Mouse (Mus musculus): ENCODE measurements around the gene Tmem219.

The Tmem219 gene

DNA sequence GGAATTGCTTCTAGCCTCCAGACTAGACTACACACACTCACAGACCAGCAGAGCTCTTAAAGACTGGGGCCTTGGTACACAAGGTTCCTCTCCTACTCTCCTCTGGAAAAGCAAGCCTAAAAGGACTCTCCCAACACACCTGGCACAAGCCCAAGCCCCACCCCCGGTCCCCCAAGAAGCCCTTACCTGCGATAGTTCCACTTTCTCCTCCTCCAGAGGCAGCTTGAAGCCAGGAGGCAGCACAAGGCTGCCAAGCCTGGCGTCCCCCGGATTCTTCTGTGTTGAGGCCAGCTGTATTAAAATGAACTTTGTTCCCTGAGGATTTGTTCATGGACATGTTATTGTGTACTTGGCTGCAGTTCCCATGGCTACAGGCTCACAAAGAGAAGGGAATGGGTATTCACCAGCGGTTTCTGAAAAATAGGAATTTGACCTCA, at the start of gene Tmem219:
Tmem219 (minus strand) TSS at position 294 of the 437 bp plus-strand sequence.
- DNase-seq (ENCODE audit: low read depth, low spot score) = no peak

DNA sequence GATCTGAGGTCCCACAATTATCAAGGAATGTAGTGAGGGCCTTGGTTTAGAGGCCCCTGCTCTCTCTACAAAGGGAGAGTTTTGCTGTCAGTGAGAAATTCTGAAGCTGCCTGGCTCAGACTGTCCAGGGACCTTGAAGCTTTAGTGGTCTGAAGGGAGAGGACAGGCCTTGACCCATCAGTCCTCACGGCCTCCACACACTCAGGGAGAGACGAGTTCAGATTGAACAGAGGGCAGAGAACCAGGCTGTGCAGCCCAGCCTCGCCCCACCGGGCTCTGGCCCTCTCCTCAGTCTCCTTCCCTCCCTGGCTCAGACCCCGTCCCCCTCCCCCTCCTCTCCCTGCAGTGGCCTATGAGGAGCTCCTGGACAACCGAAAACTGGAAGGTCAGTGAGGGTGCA, 44.6 kb upstream of the Tmem219 start:
- no peak for DNase-seq (ENCODE audit: low read depth, low spot score)

DNA sequence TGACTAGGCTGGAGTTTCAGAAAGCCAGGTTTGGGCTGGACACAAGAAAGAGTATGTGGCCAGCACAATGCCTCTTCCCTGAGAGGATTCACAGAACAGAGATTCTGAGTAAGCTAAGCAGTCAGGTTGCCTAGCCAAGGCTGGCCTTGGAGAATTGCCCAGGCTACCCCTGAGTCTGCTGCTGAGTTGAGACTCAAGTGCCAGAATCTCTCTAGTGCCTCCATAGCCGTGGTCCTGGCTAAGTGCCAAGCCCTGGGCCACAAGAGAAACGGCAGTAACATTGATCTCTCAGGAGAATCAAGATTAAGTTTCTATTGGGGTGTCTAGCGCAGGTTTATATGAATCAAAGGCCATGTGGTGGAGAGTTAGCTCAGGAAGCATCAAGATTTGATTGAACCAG, 42.9 kb upstream of the Tmem219 start:
- no peak for DNase-seq (ENCODE audit: low read depth, low spot score)

DNA sequence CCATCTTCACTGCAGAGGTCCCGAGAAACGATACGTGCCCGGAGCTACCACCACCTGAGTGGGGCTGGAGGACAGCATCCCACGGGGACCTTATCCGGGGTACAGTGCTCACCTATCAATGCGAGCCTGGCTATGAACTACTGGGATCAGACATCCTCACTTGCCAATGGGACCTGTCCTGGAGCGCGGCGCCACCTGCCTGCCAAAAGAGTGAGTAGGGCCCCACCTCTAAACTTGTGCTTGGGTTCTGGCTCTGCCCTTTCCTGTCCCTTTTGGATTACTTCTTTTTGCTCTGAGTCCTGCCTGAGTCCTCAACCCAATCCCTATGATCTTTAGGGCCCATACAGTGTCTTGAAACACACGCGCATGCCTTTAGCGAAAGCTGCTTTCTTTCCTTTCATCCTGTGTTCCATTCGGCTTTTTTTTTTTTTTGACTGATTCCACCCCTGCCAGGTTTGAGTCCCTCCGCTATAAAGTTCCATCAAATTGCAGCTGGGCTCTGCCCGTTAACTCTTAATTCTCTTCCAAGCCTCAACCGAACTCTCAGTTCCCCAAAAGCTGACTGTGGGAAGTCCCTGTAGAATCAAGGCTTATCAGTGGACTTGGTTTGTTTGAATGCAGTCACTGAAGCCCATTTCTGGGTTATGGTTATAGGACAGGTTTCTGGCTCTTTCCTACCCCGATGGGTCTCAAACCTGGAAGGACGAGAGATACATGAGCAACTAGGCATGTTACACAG, 41.0 kb upstream of the Tmem219 start:
- no peak for DNase-seq (ENCODE audit: low read depth, low spot score)

DNA sequence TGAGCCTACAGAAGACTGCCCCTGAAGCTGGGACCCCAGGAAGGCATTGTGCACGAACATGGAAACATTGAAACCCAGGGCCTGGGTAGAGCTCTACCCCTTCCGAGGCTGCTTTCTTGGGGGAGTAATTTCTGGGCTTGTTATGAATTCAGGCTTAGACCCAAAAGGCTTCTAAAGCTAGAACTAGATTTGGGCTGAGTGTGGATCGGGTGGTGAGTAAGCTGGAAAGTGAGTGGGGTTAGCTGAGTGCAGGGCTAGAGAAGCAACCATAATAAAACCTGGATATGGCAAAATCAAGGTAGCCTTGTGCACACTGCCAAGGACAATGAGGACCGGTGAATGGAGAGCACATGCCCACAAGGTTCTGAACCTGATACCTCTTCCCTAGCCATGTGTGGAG, 39.2 kb upstream of the Tmem219 start:
- no peak for DNase-seq (ENCODE audit: low read depth, low spot score)

DNA sequence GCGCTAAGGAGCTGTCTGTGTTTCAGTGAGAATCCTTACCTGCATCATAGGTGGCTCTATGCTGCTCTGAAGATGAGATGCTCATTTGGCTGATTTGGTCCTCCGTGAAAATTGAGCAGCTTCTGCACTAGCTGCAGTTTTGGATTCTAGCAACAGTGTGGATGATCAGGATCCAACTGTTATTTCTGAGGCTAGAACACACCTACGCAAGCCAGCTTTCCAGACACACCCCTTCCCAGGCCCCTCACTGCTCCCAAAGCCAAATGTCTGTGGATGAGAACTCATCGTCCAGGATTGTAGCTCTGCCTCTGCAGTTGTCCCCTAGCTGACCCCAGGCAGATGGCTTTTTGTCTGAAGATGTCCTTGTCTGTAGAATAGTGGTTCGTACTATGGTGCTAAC, 38.4 kb upstream of the Tmem219 start:
- DNase-seq (ENCODE audit: low read depth, low spot score) = no peak

DNA sequence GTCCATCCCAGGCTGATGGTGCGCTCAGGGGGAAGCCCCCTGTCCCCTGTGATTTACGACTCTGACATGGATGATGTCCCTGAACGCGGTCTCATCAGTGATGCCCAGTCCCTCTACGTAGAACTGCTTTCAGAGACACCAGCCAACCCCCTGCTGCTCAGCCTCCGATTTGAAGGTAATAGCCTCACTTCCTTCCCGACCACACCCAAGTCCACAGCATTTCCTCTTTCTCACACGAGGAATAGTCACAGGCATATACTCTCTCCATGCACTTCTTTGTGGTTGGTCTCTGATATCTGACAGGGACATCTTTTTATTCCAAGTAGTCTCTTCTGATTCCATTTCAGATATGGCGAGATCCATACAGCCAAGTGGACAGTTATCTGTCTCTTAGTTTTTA, 37.1 kb upstream of the Tmem219 start:
- DNase-seq (ENCODE audit: low read depth, low spot score) = no peak

DNA sequence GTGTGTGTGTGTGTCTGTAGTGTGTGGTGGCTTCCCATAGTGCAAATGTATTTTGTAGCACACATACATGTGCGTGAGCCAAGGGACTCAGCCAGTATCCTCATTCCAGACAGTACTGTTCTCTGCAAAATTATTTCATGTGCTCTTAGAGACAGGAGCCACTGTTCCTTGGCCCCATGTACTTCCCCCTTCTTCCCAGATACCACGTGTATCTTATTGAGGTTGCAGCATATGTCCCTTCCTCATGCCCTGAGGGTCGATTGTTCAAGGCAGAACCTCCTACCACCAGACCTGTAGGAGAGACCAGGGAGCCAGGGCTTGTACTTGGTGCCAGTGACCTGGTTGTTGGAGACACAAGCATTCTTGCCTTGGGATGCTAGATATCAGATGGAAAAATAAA, 32.4 kb upstream of the Tmem219 start:
- DNase-seq (ENCODE audit: low read depth, low spot score) = no peak

DNA sequence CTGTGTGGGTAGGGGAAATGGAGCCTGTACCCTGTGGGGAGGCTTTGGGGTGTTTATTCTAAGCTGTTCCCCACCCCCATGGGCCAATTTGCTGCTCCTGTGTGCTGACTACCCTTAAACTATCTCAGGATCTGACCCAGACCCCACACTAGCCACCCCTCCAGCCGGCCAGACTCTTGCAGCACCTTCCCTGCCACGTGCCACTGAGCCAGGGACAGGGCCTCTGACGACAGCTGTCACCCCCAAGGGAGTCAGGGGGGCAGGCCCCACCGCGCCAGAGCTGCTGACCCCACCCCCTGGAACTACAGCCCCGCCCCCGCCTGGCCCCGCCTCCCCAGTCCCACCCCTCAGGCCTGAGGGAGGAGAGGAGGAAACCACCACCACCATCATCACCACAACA, 29.9 kb upstream of the Tmem219 start:
- no peak for DNase-seq (ENCODE audit: low read depth, low spot score)

DNA sequence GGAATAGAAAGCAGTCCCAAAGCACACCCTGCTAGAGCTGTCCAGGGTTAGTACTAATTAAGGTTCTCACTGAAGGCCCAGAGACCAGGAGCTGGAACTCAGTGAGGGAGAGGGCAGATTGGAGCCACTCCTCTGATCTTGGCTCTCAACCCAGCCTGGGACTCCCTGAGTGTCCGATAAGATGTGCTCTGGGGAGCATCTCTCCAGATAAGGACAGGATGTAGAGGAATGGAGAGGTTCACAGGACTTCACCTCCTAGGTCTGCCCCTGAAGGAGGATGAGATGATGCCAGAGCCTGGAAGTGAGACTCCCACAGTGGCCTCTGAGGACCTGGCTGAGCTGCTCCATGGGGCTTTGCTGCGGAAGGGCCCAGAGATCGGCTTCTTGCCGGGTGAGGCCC, 29.0 kb upstream of the Tmem219 start:
- no peak for DNase-seq (ENCODE audit: low read depth, low spot score)

DNA sequence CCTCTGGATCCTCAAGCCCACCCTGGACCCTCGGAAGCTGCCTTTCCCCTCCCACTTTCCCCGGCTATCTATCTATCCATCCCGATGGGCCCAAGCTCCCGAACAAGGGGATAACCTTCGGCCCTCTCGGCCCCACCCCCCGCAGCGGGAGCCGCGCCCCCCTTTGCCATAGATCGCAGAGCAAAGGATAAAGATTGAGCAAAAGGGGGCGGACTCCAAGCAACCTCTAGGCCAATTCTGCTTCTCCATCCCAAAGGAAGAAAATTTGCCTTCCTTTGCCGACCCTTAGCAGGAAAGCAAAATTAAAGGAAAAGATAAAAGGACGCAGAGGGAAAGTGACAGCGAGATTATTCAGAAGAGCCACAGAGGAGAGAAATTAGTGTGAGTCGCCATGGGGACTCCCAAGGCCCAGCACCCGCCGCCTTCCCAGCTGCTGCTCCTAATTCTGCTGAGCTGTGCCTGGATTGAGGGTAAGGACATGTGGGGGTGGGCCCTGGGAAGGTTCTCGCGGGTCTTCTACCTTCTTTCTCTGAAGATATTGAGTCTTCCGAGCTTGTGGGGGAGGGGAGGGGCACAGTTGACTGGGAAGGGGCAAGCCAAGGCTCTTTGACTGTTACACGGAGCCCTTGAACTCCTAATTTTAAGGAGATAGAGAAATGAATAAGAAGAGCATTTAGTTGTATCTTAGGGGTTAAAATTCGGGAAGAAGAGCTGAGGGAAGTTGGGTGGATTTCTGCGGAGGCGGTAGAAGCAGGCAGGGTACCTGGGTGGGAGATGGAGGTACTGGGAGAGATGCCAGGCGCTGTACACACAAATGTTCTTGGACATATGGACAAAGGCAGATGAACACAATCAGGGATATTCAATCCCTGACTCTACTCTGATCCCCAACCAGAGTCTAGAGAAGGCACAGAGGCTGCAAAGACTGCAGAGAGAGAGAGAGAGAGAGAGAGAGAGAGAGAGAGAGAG, 28.2 kb upstream of the Tmem219 start:
- no peak for DNase-seq (ENCODE audit: low read depth, low spot score)

DNA sequence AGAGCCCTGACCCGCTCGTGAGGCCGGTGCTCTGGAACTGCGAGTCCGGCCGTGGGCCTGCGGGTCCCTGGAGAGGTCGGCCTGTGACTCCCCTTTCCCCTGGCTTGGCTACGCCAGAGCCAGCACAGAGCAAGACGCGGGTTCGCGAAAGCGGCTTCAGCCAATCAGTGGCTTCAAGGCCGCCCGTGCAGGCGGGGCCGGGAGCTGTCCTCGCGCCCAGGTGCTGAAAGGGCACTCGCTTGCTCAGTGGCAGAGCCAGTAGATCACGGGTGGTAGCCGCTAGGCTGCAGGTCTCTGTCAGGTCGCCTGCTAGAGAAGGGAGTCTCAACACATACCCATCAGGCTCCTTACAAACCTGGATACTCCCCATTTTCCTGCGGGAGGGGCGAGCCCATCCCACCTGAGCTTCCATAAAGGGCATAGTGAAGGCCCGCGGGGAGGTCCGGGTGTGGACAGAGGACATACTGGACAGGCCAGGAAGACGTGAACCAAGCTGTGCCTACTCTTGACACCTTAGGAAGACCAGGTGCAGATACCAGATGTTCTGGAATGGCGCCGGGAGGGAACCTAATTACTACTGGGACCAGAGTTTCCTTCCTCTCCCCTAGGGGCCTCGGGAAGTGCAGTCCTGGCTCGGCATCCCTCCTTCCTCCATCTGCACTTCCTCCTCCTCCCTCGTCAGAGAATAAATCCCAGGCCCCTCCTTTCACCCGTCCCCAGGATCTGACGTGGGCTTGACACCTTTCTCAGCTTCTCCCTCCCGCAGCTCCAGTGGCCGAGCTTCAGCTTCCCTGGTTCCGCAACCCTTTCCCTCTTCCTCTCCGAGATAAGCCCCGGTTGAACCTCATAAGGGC, 27.3 kb upstream of the Tmem219 start, which contains the start of gene Sez6l2:
Sez6l2 (plus strand) TSS at position 771 of the 854 bp plus-strand sequence.
- DNase-seq (ENCODE audit: low read depth, low spot score) = peak; percentile 61

DNA sequence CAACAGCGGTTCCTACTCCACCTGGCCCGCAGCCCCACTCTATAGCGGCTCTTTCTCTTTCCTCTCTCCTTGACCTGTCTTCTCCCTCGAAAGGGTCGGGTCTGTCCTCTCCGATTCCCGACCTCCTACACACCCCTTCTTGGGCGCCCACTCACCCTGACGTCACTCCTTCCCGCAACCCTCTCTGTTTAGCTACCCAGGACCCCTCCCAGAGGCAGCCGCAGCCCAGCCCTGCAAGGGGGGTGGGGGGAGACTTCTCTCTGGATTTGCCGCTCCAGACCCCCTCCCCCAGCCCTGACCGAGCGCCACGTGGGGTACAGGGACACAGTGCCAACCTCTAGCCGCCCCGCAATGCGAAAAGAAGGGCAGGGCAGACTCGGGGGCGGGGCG, 26.7 kb upstream of the Tmem219 start, which contains the start of gene Asphd1:
Asphd1 (minus strand) TSS at position 180 of the 390 bp plus-strand sequence.
- no peak for DNase-seq (ENCODE audit: low read depth, low spot score)

DNA sequence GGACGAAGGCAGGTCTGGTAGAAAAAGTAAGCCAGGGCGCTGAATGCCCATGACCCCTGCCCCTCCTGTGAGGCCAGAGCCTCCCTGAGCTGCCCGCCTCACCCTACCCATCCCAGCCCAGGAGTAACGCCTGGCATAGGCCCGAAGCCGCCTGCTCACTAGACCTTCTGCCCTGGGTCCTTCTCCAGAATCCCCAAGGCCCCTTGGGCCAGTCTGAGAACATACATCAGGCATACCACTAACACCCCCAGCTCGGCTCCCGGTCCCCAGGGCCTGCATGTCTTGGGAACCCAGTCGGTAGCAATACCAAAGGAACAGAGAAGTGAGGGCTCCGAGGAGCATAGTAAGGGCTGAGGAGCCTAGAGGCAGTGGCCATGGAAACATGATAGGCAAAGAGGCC, 25.9 kb upstream of the Tmem219 start:
- no peak for DNase-seq (ENCODE audit: low read depth, low spot score)

DNA sequence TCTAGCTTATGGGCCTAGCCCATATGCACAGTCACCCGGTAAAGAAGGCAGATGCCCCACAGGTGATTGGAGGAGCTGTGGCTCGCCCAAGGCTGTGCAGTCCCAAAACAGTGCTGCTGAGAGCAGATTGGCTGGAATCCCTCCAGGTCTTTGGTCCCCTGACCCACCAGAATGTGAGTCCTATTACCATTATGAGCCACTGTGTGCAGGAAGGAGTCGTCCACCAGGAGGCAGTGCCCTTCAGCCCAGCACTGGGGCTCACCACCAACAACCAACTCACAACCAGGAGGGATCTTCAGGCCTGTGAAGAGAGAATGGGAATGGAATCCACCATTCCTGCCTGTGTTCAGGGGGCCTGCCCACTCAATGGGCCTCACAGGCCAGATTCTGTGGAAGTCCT, 23.8 kb upstream of the Tmem219 start:
- DNase-seq (ENCODE audit: low read depth, low spot score) = no peak

DNA sequence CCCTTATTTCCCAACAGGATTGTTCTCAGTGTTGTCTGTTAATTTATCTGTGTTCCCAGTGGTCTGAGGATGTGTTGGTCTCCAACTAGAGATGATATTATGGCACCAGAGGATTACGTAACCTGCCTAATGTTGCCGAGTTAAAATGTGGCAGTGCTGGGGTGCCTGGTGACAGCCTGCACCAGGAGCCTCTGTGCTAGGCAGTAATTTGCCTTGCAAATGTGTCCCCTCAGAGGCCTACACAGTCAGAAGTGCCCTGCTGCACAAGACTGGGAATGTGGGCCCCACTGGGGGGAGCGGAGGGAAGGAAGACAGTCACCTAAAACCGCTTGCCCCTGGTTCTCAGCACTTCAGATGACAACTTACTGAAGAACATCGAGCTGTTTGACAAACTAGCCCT, 19.1 kb upstream of the Tmem219 start:
- no peak for DNase-seq (ENCODE audit: low read depth, low spot score)

DNA sequence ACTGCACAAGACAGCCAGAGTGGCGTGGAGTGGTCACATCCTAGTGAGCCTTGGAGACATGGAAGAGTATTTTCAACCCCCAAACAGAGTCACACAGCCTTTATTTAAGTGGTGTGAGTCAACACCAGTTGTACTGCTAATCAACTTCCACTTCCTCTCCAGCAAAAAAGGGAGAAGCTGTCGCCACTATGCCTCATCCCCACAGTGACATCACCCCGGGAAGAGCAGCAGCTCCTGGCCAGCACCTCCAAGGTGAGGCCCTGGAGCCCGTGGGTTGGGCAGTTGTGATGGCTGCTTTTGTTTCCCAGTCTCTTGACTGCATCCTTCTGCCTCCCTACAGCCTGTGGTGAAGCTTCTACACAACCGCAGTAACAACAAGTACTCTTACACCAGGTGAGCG, 18.5 kb upstream of the Tmem219 start:
- no peak for DNase-seq (ENCODE audit: low read depth, low spot score)

DNA sequence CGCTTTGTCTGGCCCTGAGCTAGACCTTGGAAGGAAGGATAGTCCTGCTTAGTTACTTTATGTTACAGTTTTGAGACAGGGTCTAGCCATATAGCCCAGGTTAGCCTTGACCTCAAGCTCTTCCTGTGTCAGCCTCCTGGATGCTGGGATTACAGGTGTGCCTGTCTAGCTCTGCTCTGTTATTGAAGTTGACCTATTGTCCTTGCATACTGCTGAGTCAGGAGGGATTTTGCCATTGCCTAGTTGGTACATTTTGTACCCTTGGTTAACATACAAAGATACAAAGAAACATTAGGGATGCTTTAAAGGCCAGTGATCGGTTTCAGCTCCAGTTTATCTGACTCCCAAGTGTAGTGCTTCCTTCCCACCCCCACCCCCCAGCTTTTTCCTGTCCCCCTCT, 9.9 kb upstream of the Tmem219 start:
- DNase-seq (ENCODE audit: low read depth, low spot score) = no peak

DNA sequence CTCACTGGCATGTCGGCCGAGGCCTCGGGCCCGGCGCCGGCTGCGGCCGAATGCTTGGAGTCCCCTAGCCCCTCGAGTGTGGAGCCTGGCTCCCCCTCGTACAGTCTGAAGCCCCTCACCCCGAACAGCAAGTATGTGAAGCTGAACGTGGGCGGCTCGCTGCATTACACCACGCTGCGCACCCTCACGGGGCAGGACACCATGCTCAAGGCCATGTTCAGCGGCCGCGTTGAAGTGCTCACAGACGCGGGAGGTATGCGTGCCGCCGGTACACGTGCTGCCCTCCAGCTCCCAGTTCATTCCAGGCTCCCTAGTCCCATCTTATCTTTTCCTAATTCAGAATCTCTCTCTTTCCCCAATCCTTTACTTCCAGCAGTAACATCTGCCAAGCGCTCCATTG, 6.3 kb upstream of the Tmem219 start:
- DNase-seq (ENCODE audit: low read depth, low spot score) = no peak

DNA sequence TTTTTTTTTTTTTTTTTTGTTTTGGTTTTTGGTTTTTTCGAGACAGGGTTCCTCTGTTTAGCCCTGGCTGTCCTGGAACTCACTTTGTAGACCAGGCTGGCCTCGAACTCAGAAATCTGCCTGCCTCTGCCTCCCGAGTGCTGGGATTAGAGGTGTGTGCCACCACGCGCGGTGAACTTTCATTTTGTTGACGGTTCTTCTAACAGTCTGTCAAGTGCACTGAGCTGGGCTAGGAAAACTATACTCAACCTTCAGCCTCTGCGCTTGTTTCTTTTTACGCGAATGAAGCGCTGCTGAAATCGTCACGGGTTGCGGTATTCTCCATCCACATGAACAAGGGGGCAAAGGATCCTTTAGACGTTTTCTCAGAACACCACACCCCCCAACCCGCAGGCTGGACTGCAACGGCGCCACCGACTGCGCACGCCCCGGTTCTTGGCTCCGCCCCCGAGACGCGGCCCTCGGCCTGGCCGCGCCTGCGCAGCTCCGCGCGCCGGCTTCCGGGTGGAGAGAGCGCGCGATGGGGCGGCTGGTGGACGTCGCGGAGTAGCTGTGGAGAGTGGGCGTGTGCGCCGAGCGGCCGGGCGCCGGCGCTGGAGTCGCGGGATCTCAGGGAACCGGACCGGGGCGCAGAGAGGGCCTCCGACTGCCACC, 5.8 kb upstream of the Tmem219 start, which contains the start of gene Kctd13:
Kctd13 (plus strand) TSS at position 496 of the 654 bp plus-strand sequence.
- DNase-seq (ENCODE audit: low read depth, low spot score) = peak; percentile 75

DNA sequence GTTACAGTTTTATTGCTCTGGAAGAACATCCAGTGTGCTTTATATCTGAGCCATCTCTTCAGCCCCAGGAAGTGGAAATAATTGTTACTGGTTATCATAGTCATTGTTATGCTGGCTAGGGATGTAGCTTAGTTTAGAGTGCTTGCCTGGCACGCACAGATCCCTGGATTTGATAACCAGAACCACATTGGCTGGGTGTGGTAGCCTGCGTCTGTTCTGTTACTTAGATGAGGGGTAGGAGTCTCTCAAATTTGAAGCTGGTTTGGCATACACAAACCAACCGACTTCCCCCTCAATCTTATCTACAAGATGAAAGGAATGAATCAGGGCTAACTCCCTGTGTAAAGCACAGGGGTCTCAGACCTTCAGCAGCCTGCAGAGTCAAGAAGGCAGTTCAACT, 3.6 kb upstream of the Tmem219 start:
- DNase-seq (ENCODE audit: low read depth, low spot score) = no peak
